Mouse (Mus musculus): ENCODE data around the gene Frmpd2. TPM values are rescaled to one million over a fixed set of nuclear protein-coding genes. Genes with fewer than 3 reads are reported as not detected.

Frmpd2 gene
- total RNA-seq, 1 experiment from 2014 or later: not detected

- ATAC-seq (replicated peaks; ENCODE audit: insufficient number of reproducible peaks, low FRiP score, low TSS enrichment, poor library complexity, severe bottlenecking): no peak
Observed at GRCm38 (mm10) chr14:33500631-33501030, 29.1 kb downstream of the Frmpd2 start.

- no peak for ATAC-seq (replicated peaks; ENCODE audit: insufficient number of reproducible peaks, low FRiP score, low TSS enrichment, poor library complexity, severe bottlenecking)
Observed at GRCm38 (mm10) chr14:33503311-33503710, 31.8 kb downstream of the Frmpd2 start.

- ATAC-seq (replicated peaks; ENCODE audit: insufficient number of reproducible peaks, low FRiP score, low TSS enrichment, poor library complexity, severe bottlenecking): no peak
Observed at GRCm38 (mm10) chr14:33506696-33507095, 35.2 kb downstream of the Frmpd2 start.

DNA sequence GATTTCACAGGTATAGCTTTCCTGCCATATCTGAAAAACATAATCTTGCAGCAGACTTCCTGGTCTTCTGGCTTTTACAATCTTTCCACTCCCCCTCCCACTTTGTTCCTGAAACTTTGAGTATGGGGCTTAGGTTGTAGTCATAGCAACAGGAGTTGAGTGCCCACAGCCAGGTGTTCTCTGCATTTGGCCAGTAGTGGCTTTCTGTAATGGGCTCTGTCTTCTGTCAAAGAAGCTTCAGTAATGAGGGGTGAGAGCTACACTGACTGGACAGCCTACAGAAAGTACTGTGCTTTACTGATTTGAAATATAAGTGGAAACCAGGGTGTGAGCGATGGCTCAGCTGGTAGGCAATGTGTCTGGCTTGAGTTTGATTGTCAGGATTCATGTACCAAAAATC, 37.2 kb downstream of the Frmpd2 start:
- ATAC-seq (replicated peaks; ENCODE audit: insufficient number of reproducible peaks, low FRiP score, low TSS enrichment, poor library complexity, severe bottlenecking): no peak

DNA sequence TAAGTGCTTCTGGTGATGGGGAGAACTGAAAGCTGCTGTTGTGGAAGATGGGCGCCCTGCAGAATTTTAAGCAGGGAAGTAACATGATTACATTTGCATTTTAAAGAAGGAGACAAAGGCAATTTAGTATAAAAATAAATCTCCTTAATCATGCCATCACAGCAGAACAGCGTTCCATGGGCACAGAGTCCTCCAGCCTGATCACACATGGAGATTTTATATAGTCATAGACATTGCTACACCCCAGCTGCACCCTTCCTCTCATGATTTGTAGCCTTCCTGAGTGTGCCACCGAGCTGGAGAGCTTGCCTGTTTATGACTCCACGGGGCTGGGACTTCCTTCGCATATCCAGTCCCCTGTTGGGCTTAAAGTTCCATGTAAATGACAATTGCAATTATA, 42.4 kb downstream of the Frmpd2 start:
- no peak for ATAC-seq (replicated peaks; ENCODE audit: insufficient number of reproducible peaks, low FRiP score, low TSS enrichment, poor library complexity, severe bottlenecking)

DNA sequence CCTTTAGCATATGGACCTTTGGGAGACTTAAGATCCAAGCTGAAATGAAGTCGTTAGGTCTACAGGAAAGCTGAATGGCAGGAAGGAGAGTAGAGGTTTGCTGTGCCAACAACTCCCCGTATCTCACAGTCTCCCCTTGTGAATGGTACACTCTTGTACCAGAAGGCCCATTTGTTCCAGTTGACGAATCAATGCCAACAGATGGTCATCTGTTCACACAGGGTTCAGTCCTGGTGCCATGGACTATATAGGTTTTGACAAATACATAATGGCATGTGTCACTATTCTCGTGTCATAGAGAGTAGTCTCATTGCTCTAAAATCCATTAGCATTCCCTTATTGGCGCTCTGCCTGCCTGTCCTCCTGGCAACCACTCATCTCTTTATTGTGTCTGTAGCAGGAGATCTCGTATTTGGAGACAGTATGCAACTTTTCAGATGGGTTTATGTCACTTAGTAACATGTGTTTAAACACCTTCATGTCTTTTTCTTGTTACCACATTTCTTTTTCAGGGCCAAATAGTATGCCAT, 43.3 kb downstream of the Frmpd2 start:
- no peak for ATAC-seq (replicated peaks; ENCODE audit: insufficient number of reproducible peaks, low FRiP score, low TSS enrichment, poor library complexity, severe bottlenecking)

DNA sequence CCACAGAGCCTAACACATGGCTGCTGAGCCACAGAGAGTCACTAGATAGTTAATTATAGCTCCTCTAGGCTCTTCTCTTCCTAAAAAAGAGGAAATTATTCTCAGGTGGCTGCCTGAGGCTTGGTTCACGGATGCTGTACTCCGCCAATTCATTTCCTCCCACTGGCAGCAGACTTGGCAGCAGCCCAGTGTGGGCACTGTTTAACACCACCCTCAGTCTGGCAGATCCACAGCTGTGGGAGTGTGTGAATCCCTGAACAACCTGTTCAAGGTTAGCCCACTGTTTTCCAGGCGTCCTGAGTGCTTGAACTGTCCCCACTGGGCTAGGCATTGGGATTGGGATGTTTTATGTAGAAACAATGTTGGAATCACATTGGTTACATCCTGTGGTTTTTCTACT, 50.0 kb downstream of the Frmpd2 start:
- no peak for ATAC-seq (replicated peaks; ENCODE audit: insufficient number of reproducible peaks, low FRiP score, low TSS enrichment, poor library complexity, severe bottlenecking)

DNA sequence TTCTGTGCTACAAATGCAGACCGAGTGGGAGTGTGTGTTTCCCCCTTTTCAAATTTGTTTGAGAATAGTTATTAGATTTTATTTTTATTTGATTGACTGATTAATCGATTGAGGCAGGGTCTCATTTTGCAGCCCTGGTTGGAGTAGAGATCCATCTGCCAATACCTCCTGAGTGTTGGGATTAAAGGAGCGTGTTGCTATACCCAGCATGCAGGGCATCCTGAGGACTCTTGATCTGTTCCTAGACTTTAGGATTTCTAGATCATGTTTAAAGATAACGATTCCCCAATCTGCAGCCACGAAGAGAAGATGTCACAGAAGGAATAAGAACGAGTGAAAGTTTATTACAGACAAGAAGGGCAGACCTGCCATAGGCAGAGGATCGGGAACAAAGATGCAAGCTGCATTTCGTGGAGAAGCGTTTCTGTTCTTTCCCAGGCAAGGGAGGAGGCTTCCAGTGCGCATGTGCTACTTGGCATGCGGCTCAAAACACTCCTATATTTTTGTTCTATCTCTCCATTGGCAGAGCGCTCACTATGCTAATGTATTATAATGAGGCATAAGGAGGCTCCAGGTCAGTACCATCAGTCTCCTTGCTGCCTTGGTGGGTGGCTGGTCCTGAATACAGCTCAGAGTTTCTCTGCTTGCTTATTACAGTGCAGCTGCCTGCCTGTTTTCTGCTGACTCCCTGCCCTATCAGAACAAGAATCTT, 53.9 kb downstream of the Frmpd2 start:
- no peak for ATAC-seq (replicated peaks; ENCODE audit: insufficient number of reproducible peaks, low FRiP score, low TSS enrichment, poor library complexity, severe bottlenecking)

- no peak for ATAC-seq (replicated peaks; ENCODE audit: insufficient number of reproducible peaks, low FRiP score, low TSS enrichment, poor library complexity, severe bottlenecking)
Observed at GRCm38 (mm10) chr14:33526621-33527020, 55.1 kb downstream of the Frmpd2 start.

DNA sequence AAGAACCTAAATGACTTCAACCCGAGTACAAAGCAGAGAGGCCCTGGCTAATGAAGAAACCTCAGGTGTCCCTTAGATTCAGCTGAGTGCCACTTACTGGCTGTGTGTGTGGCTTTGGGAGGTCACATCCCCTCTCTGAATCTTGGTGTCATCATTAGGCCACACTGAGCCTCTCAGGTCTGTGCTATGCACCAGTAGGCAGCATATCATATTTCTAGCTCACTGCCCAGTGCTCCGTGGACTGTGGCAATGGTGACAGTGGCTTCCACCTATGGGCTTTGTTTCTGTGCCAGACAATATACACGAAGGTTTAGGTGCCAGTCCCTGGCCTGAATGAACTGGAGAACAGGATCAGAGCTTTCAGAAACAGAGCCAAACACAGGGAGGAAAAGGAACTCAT, 56.4 kb downstream of the Frmpd2 start:
- ATAC-seq (replicated peaks; ENCODE audit: insufficient number of reproducible peaks, low FRiP score, low TSS enrichment, poor library complexity, severe bottlenecking): no peak

DNA sequence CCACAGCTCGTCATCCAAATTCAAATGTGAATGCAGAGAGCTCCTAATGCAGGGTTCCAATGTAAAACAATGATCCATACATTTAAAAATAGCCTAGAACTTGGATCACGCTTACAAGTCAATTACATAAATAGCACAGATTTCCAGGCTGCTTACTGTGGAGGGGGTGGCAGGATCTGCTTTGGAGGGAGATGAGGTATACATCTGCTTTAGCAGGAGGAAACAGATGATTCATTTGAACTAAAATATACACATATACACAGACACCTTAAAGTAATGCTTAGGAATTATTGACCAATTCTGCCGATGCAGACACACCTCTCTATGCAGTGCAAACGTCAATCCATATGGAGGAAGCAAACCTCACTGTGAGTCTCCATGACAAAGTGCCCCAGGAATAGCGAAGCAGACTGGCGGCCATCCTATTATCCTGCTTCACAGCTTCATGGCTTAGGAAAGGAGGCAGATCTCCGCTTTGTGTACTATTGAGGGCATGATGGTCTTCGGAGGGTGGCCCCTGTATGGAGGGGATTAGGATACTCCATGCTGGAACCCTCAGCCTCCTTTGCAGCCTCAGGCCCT, 59.9 kb downstream of the Frmpd2 start:
- no peak for ATAC-seq (replicated peaks; ENCODE audit: insufficient number of reproducible peaks, low FRiP score, low TSS enrichment, poor library complexity, severe bottlenecking)

DNA sequence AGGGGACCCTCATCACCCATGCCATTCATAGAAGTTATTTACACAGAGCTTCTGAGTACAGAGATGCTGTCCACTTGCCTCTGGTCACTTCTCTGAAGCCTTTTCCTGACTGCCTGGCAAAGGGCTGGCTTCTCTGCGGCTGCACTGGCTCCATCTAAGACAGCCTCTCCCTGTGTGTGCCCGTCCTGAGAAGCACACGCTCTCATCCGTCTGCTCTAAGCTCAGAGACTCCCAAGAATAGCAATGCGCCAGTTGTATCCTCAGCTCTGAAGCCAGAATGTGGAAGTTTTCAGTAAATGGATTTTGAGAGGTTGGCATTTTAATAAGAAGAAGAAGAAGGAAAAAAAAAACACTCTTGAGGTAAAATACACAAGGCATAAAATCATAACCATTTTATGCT, 61.3 kb downstream of the Frmpd2 start:
- ATAC-seq (replicated peaks; ENCODE audit: insufficient number of reproducible peaks, low FRiP score, low TSS enrichment, poor library complexity, severe bottlenecking): no peak

DNA sequence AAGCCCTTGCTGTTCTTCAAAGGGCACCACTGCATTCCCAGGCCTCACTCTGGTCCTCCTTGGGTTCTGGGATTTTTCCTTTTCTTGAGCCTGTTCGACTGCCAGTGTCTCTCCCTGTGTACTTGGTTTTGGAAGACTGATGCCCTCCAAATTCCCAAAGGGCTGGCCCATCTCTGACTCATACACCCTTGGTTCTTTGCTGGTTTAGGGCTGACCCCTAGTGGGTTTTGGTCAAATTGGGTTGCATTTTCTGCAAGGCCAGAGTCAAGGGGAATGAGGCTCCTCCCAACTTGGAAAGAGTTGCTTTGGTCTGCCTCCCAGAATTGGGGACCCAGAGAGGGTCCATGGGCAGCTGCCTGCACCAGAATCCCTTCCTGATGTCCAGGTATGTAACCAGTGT, 62.0 kb downstream of the Frmpd2 start:
- no peak for ATAC-seq (replicated peaks; ENCODE audit: insufficient number of reproducible peaks, low FRiP score, low TSS enrichment, poor library complexity, severe bottlenecking)

- no peak for ATAC-seq (replicated peaks; ENCODE audit: insufficient number of reproducible peaks, low FRiP score, low TSS enrichment, poor library complexity, severe bottlenecking)
Observed at GRCm38 (mm10) chr14:33535317-33535716, 63.8 kb downstream of the Frmpd2 start.

DNA sequence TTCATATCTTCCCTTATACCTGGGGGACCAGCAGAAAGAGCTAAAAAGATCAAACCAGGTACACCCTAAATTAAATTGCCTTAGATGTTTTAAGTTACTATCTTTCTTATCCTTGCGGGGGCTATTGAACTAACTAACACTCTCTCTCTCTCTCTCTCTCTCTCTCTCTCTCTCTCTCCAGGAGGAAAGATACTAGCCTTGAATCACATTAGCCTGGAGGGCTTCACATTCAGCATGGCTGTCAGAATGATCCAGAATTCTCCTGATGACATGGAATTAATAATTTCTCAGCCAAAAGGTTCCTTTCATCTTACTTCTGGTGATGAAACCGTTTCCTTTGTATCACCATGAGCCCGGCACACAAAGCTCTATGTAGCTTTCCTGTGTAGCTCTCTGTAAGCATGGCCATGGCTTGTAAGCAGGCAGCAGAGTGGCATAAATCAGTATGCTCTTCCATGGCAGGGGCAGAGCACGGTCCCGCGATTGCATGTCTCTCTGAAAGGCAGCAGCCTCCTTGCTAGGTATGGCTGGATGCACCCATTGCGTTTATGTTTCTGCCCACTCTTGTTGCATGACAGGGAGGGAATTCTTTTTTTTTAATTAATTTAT, 68.2 kb downstream of the Frmpd2 start:
- ATAC-seq (replicated peaks; ENCODE audit: insufficient number of reproducible peaks, low FRiP score, low TSS enrichment, poor library complexity, severe bottlenecking): no peak

GRCm38 (mm10) chr14:33545565-33546143, 74.2 kb downstream of the Frmpd2 start:
- no peak for ATAC-seq (replicated peaks; ENCODE audit: insufficient number of reproducible peaks, low FRiP score, low TSS enrichment, poor library complexity, severe bottlenecking)

GRCm38 (mm10) chr14:33548650-33549049, 77.2 kb downstream of the Frmpd2 start:
- ATAC-seq (replicated peaks; ENCODE audit: insufficient number of reproducible peaks, low FRiP score, low TSS enrichment, poor library complexity, severe bottlenecking): no peak

DNA sequence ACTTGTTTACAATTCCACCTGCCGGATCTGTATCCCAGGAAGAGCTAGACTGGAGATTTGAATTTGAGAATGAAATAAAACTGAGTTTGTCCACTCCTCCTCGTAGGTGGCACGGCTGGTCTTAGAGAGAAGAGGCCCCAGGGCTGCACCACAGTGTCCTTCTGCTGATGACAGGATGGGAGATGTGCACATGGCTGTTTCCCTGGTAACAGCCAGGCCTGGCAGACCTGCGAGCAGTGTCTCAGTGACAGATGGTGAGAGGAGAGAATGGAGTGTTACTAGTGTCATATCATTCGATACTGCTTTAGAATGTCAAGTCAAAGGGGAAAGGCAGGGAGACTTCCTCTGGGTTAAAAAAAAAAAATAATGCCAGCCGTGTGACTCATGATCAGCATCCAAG, 78.4 kb downstream of the Frmpd2 start:
- no peak for ATAC-seq (replicated peaks; ENCODE audit: insufficient number of reproducible peaks, low FRiP score, low TSS enrichment, poor library complexity, severe bottlenecking)

GRCm38 (mm10) chr14:33570737-33571136, 99.2 kb downstream of the Frmpd2 start:
- no peak for ATAC-seq (replicated peaks; ENCODE audit: insufficient number of reproducible peaks, low FRiP score, low TSS enrichment, poor library complexity, severe bottlenecking)

DNA sequence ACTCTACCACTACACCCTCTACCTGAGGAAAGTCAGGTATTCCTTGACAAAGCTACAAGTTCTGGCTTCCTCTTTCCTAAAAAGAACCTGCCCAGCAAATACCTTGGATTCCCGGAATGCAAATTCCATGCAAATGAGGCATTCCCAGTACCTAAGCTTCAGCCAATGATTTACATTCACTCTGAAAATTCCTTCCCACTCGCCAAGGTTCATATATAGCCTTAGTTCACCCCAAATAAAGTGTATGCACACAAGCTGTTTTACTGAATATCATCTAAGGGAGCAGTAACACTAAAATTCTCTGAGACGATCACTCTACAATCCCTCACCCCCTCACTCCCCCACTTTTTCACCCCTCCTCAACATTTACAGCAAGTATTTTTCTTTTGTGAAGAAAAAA, 102.1 kb downstream of the Frmpd2 start:
- ATAC-seq (replicated peaks; ENCODE audit: insufficient number of reproducible peaks, low FRiP score, low TSS enrichment, poor library complexity, severe bottlenecking): no peak
